Mouse (Mus musculus): ENCODE measurements around the gene Uvrag. TPM values are rescaled to one million over a fixed set of nuclear protein-coding genes. Genes with fewer than 3 reads are reported as not detected.
A peak's percentile ranks its signal among the peaks of the same experiment; 100 is the strongest.

The Uvrag gene
- 14.5 and 16.2 TPM in 2 replicates for polyA plus RNA-seq (2014; fragmentation: Nextera tagmentation; extraction: Ambion mirVana)

DNA sequence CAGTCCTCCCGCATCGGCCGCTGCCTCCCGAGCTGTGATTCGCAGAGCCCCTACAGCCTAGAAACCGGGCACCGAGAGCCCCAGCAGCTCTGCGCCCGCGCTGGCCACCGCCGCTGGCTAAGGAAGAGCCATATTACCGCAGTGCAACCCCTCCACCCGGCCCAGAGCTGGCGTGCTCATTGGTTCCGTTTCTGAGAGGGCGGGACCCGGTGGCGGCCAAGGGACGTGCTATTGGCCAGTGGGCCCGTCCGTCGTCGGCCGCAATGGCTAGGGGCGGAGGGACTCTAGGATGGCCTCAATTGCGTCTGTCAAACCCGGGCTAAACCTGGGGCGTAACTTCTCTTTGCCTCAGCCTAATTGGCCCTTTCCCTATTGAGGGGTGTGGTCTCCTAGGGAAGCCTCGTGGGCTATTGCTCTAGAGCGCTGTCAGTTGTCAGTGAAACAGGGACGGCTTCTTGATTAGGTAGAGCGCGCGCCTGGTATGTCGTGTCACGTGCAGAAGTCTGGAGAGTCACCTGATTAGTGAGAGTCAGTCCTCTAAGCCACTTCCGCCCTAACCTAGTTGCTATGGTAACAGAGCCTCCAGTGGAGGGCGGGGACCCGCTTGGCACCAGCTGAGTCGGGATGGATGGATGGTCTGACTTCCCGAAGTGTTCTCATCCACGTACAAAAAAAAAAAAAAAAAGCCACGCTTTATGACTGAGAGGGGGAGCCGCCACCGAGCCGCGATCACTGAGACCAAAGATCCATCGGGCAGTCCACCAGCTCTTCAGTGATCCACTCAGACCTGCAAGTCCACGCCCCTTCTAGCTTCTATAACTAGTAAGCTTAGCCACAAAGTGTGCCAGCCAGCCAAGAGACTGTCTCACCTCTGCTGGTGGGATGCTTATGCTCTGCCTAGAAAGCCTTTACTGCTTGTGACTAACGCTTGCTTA lies at the start of gene Uvrag:
Gene Uvrag, minus strand, starts transcription at position 158 of the 935 bp plus-strand sequence.
- Histone ChIP-seq H3K4me3 (ENCODE audit: low read depth, low read length) (peak within 1 kb of the TSS; percentile 98), H3K9me3 (ENCODE audit: control insufficient read depth, low read length) (no peaks in the 10 kb centered on the region), H3K36me3 (ENCODE audit: control insufficient read depth, insufficient read depth, low read length) (no peaks in the 10 kb centered on the region), H3K27ac (ENCODE audit: low read depth, low read length) (peak within 1 kb of the TSS; percentile 81), H3K9ac (ENCODE audit: low read depth, low read length) (peak within 1 kb of the TSS; percentile 91), H3K4me1 (replicated peaks; ENCODE audit: control insufficient read depth, insufficient read depth, low read length) (peaks cover 15% of the 10 kb centered on the region), H3K27me3 (replicated peaks; ENCODE audit: control insufficient read depth, insufficient read depth, low read length) (no peaks in the 10 kb centered on the region), H3K4me2 (peak within 1 kb of the TSS; percentile 94)
- under 1% methylated on average over 51 of the region's 51 CpGs for WGBS
- ATAC-seq (replicated peaks; ENCODE audit: low FRiP score) (peak; percentile 98), DNase-seq (ENCODE audit: low spot score) (peak; percentile 99)

DNA sequence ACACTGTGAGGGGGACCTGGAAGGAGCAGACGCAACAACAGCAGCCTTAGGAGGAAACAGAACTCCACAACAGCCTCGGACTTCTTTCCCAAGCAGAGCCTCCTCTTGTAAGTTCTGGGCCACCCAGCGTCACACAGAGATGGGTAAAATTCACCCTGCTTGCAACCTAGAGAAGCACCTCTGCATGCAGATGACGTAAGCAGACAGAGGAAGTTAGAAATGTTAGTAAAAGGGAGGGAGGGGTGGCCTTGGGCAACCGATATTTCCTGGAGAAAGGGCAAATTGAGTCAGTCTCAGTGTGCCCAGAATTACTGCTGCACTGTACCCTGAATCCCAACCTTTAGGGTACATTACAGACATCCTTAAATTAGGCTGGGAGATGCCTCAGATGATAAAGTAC lies 48.9 kb upstream of the Uvrag start:
- no peaks in the 10 kb centered on the region for H3K27me3 ChIP-seq (replicated peaks; ENCODE audit: control insufficient read depth, insufficient read depth, low read length)
- H3K4me3 ChIP-seq (ENCODE audit: low read depth, low read length): no peak overlapping the region
- ATAC-seq (replicated peaks; ENCODE audit: low FRiP score): no peak
- H3K4me2 ChIP-seq: no peak overlapping the region
- DNase-seq (ENCODE audit: low spot score): no peak
- H3K9me3 ChIP-seq (ENCODE audit: control insufficient read depth, low read length): no peaks in the 10 kb centered on the region
- H3K36me3 ChIP-seq (ENCODE audit: control insufficient read depth, insufficient read depth, low read length): no peaks in the 10 kb centered on the region
- 58% methylated on average over 5 of the region's 5 CpGs for WGBS
- H3K4me1 ChIP-seq (replicated peaks; ENCODE audit: control insufficient read depth, insufficient read depth, low read length): no peaks in the 10 kb centered on the region; the same call in 1 of the 2 replicates
- H3K27ac ChIP-seq (ENCODE audit: low read depth, low read length): no peak overlapping the region
- H3K9ac ChIP-seq (ENCODE audit: low read depth, low read length): no peak overlapping the region

DNA sequence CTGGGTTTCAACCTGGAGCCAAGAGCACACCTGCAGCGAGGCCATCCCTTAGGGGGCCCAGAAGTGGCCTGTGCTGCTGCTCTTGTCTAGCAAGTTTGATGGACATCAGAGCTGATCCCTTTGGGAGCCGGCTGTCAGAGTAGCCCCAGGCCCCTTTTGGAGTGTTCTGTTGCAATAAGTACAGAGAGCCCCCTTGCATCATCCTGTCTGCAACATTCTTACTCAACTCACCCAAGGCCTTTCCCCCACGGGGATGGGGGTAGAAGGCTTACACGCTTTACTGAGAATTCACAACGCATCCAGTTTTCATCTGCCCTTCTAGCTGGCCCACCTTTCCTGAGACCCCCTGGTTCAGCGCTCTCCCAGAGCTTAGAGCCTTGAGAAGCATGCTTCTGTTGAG lies 47.7 kb upstream of the Uvrag start:
- Histone ChIP-seq H3K9ac (ENCODE audit: low read depth, low read length) (no peak overlapping the region), H3K4me1 (replicated peaks; ENCODE audit: control insufficient read depth, insufficient read depth, low read length) (no peaks in the 10 kb centered on the region; the same call in 1 of the 2 replicates), H3K4me2 (no peak overlapping the region), H3K36me3 (ENCODE audit: control insufficient read depth, insufficient read depth, low read length) (no peaks in the 10 kb centered on the region), H3K27ac (ENCODE audit: low read depth, low read length) (no peak overlapping the region), H3K27me3 (replicated peaks; ENCODE audit: control insufficient read depth, insufficient read depth, low read length) (no peaks in the 10 kb centered on the region), H3K9me3 (ENCODE audit: control insufficient read depth, low read length) (no peaks in the 10 kb centered on the region), H3K4me3 (ENCODE audit: low read depth, low read length) (no peak overlapping the region)
- DNase-seq (ENCODE audit: low spot score) (no peak), ATAC-seq (replicated peaks; ENCODE audit: low FRiP score) (0 out of 2 replicates have a peak, but pooled peaks have one; percentile 10)
- WGBS: 71% methylated on average over 6 of the region's 6 CpGs

DNA sequence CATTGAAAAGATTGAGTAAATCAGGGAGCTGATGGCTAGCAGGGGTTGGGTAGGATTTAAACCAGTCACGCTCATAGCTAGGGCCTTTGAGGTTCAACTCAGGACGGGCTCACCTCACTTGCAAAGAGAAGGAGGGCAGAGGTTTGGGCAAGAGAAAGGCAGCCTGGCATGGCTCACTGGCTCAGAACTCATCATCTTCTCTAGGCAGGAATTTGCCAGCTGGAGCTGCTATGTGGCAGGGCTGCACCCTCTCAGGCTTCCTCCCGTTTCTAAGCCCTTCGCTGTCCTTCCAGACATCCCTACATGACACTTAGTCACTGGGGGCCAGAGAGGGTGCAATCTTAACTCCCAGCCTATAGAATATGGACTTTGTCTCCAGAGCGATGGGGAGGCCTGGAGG lies 46.5 kb upstream of the Uvrag start:
- H3K4me3 ChIP-seq (ENCODE audit: low read depth, low read length): no peak overlapping the region
- no peaks in the 10 kb centered on the region for H3K36me3 ChIP-seq (ENCODE audit: control insufficient read depth, insufficient read depth, low read length)
- ATAC-seq (replicated peaks; ENCODE audit: low FRiP score) (no peak), DNase-seq (ENCODE audit: low spot score) (no peak)
- 83% methylated on average over 5 of the region's 5 CpGs for WGBS
- no peaks in the 10 kb centered on the region; the same call in 1 of the 2 replicates for H3K4me1 ChIP-seq (replicated peaks; ENCODE audit: control insufficient read depth, insufficient read depth, low read length)
- no peak overlapping the region for H3K9ac ChIP-seq (ENCODE audit: low read depth, low read length)
- H3K9me3 ChIP-seq (ENCODE audit: control insufficient read depth, low read length): no peaks in the 10 kb centered on the region
- no peak overlapping the region for H3K4me2 ChIP-seq
- no peaks in the 10 kb centered on the region for H3K27me3 ChIP-seq (replicated peaks; ENCODE audit: control insufficient read depth, insufficient read depth, low read length)
- H3K27ac ChIP-seq (ENCODE audit: low read depth, low read length): no peak overlapping the region

DNA sequence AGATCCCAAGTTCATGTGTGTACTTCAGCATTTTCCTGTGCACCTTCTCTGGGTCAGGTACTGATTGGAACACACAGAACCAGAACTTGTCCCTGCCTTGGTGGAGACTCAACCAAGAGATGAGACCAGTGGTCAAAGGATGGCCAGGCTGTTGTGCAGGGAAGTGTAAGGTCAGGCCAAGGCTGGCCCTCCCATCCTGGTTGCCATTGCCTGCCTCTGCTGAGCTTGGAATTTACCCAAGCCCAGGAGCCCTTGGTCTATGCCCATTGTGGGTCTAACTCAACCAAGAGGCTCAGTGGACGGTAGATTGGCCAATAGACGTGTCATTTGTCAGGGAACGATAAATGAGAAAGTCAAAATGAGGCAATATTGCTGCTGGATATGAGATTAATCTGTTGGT lies 44.5 kb upstream of the Uvrag start:
- Histone ChIP-seq H3K27me3 (replicated peaks; ENCODE audit: control insufficient read depth, insufficient read depth, low read length) (peaks cover 13% of the 10 kb centered on the region), H3K4me2 (no peak overlapping the region), H3K4me1 (replicated peaks; ENCODE audit: control insufficient read depth, insufficient read depth, low read length) (peaks cover 4% of the 10 kb centered on the region), H3K27ac (ENCODE audit: low read depth, low read length) (no peak overlapping the region), H3K36me3 (ENCODE audit: control insufficient read depth, insufficient read depth, low read length) (no peaks in the 10 kb centered on the region), H3K9ac (ENCODE audit: low read depth, low read length) (no peak overlapping the region), H3K9me3 (ENCODE audit: control insufficient read depth, low read length) (no peaks in the 10 kb centered on the region), H3K4me3 (ENCODE audit: low read depth, low read length) (no peak overlapping the region)
- ATAC-seq (replicated peaks; ENCODE audit: low FRiP score) (no peak), DNase-seq (ENCODE audit: low spot score) (no peak)
- WGBS: 82% methylated on average over 3 of the region's 3 CpGs

DNA sequence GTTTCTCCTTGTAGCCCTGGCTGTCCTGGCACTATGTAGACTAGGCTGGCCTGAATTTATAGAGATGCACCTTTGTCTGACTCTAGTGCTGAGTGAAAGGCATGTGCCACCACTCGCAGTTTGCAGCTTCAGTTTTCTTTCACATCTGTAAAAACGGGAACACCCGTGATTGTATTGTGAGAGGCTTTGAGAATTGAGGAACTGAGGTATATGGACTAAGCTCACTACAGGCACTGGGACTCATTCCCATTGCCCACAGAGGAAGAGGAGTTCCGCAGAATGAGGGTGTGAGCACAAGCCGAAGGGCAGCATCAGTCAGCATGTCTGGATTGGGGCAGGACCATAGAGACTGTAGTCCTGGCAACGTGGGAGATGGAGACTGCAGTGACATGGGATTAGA lies 42.8 kb upstream of the Uvrag start:
- Histone ChIP-seq H3K4me2 (peak overlapping the region; percentile 100), H3K9ac (ENCODE audit: low read depth, low read length) (no peak overlapping the region), H3K27ac (ENCODE audit: low read depth, low read length) (no peak overlapping the region), H3K9me3 (ENCODE audit: control insufficient read depth, low read length) (no peaks in the 10 kb centered on the region), H3K36me3 (ENCODE audit: control insufficient read depth, insufficient read depth, low read length) (no peaks in the 10 kb centered on the region), H3K4me1 (replicated peaks; ENCODE audit: control insufficient read depth, insufficient read depth, low read length) (peaks cover 4% of the 10 kb centered on the region), H3K4me3 (ENCODE audit: low read depth, low read length) (no peak overlapping the region), H3K27me3 (replicated peaks; ENCODE audit: control insufficient read depth, insufficient read depth, low read length) (peaks cover 13% of the 10 kb centered on the region)
- 49% methylated on average over 6 of the region's 6 CpGs for WGBS
- ATAC-seq (replicated peaks; ENCODE audit: low FRiP score) (no peak), DNase-seq (ENCODE audit: low spot score) (no peak)

DNA sequence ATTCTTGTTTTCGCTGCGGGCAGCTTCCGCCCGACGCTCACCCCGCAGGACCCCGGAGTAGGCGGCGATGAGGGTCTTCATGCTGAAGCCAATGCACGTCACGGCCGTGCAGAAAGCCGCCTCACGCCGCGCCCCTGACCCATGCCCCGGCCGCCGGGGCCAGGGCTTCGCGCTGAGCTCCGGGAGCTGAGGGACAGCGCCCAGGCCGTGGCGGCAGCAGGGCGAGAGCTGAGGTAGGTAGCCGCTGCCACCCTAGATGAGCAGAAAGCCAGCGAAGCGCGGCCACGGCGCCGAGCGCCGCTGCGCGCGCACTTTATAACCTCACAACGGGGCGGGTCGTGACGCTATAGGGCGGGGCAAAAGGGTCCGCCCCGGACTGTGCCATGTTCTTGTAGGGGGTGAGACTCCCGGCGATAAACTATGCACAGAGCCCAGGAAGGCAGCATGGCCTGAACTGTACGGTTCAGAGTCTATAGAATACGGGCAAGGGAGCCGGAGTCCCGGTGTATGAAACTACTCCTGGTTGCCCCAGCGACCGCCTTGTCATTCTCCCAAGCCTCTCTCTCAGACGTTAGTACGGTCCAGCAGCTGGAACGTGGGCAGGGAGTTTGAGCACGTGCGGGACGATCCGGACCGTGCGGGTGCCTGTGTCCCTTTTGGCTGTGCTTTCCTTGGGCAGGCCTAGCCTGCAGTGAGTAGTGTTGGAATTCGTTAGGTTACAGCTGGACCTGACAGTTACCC lies 41.7 kb upstream of the Uvrag start, which contains the start of gene Dgat2:
Gene Dgat2, minus strand, starts transcription at position 288 of the 741 bp plus-strand sequence.
- Histone ChIP-seq H3K27ac (ENCODE audit: low read depth, low read length) (0 out of 2 replicates have a peak within 1 kb of the TSS, but pooled peaks have one; percentile 70), H3K4me3 (ENCODE audit: low read depth, low read length) (peak within 1 kb of the TSS; percentile 74), H3K36me3 (ENCODE audit: control insufficient read depth, insufficient read depth, low read length) (no peaks in the 10 kb centered on the region), H3K4me2 (peak within 1 kb of the TSS; percentile 100), H3K4me1 (replicated peaks; ENCODE audit: control insufficient read depth, insufficient read depth, low read length) (peaks cover 4% of the 10 kb centered on the region), H3K9ac (ENCODE audit: low read depth, low read length) (peak within 1 kb of the TSS; percentile 72), H3K9me3 (ENCODE audit: control insufficient read depth, low read length) (no peaks in the 10 kb centered on the region), H3K27me3 (replicated peaks; ENCODE audit: control insufficient read depth, insufficient read depth, low read length) (peaks cover 13% of the 10 kb centered on the region)
- ATAC-seq (replicated peaks; ENCODE audit: low FRiP score) (peak; percentile 88), DNase-seq (ENCODE audit: low spot score) (peak; percentile 94)
- WGBS: under 1% methylated on average over 63 of the region's 63 CpGs

DNA sequence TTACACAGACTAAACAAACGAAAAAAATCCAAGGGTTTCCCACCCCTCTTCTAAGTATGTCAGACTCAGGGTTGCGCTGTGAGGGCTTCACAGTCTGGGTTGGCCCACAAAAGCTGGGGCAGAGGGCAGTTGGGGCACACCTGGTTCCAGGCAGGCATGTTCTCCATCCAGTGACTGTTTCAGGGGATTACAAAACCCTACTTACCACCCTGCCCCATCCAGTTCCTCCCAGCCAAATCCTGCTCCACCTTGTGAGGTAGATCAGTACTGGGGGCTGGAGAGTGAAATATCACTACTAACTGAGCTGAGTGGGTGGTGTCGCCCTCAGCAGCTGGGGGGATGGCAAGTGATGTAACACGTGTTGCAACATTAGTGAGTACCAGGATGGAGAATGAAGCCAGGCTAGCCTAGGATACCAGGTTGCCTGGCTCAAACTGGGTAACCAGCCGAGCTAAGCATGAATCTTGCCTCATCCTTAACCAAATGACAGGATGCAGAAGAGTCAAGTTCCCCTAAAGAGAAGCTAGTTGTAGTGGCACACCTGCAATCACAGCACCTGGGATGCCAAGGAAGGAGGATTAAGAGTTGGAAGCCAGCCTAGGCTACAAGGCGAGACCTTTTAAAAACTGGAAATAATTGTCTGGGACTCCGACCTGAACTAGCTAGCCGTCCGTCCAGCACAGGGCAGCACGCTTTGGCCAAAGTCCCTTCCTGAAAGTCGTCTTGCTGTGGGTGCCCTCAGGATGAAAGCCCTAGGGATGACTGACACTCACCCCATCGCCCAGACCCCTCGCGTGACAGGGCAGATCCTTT lies 40.9 kb upstream of the Uvrag start:
- H3K27me3 ChIP-seq (replicated peaks; ENCODE audit: control insufficient read depth, insufficient read depth, low read length): peaks cover 13% of the 10 kb centered on the region
- DNase-seq (ENCODE audit: low spot score): no peak
- 22% methylated on average over 14 of the region's 14 CpGs for WGBS
- H3K36me3 ChIP-seq (ENCODE audit: control insufficient read depth, insufficient read depth, low read length): no peaks in the 10 kb centered on the region
- no peak; the same call in 1 of the 2 replicates for ATAC-seq (replicated peaks; ENCODE audit: low FRiP score)
- H3K4me2 ChIP-seq: peak overlapping the region; percentile 100
- no peaks in the 10 kb centered on the region for H3K9me3 ChIP-seq (ENCODE audit: control insufficient read depth, low read length)
- peak overlapping the region; percentile 72 for H3K9ac ChIP-seq (ENCODE audit: low read depth, low read length)
- peak overlapping the region; percentile 74 for H3K4me3 ChIP-seq (ENCODE audit: low read depth, low read length)
- H3K4me1 ChIP-seq (replicated peaks; ENCODE audit: control insufficient read depth, insufficient read depth, low read length): peaks cover 4% of the 10 kb centered on the region
- H3K27ac ChIP-seq (ENCODE audit: low read depth, low read length): no peak overlapping the region
